Mouse (Mus musculus) left cerebral cortex, postnatal 4 days (tissue): Measurements from ENCODE around the gene Gm15056. TPM values are rescaled to one million over a fixed set of nuclear protein-coding genes. Genes with fewer than 3 reads are reported as not detected.

ENCODE experiments used
- DNase-seq: peaks from one replicate; pipeline ENCODE4 v3.0.0-alpha.2; 2022
- intact Hi-C: fragments of 180-260 bp; cut with DNase I; formaldehyde crosslinking; loops from one replicate; pipeline ENCODE4 v1.15.1; 2025
- total RNA-seq, 2 experiments: library from RNA; stranded (reverse); gene quantifications; 2 replicates each; pipeline ENCODE4 v1.2.3; 2021

The Gm15056 gene
- not detected for total RNA-seq

- no peak for DNase-seq
Observed at GRCm38 (mm10) chr8:20902527-20902926, at the start of gene Gm15056. Gene Gm15056, minus strand, starts transcription at chr8:20902627.

GRCm38 (mm10) chr8:20944610-20945009, 42.2 kb upstream of the Gm15056 start, which contains the start of gene AY761185:
Gene AY761185, minus strand, starts transcription at chr8:20944710.
- intact Hi-C loops, result loop anchor here (2.0 to 5.0 kb wide), 2 partner anchors 48 to 68 kb away; no protein-coding TSS in a partner anchor
- no peak for DNase-seq

More at GRCm38 (mm10) chr8:20902527-20902926, at the start of gene Gm15056:
- intact Hi-C loops, result no loop called here

- DNase-seq, result no peak
- intact Hi-C loops, result no loop called here
Observed at GRCm38 (mm10) chr8:20921971-20922370, 19.5 kb upstream of the Gm15056 start, which contains the start of gene Gm6040. Gene Gm6040, minus strand, starts transcription at chr8:20922071.

- intact Hi-C loops, result no loop called here
- no peak for DNase-seq
Observed at GRCm38 (mm10) chr8:20912288-20912687, 9.9 kb upstream of the Gm15056 start.

GRCm38 (mm10) chr8:20908256-20908655, 5.8 kb upstream of the Gm15056 start:
- intact Hi-C loops, result no loop called here
- DNase-seq, result no peak

GRCm38 (mm10) chr8:20907119-20907518, 4.7 kb upstream of the Gm15056 start:
- intact Hi-C loops, result no loop called here
- no peak for DNase-seq

- intact Hi-C loops, result no loop called here
- DNase-seq, result no peak
Observed at GRCm38 (mm10) chr8:20892369-20892768, 10.1 kb downstream of the Gm15056 start, which contains the start of gene Defb33. Gene Defb33, plus strand, starts transcription at chr8:20892669.

- no peak for DNase-seq
- intact Hi-C loops, result no loop called here
Observed at GRCm38 (mm10) chr8:20874608-20875007, 27.8 kb downstream of the Gm15056 start.

Other genes starting within 250 kb of the Gm15056 start
- gene Defb33, start 10.0 kb downstream of the Gm15056 start, total RNA-seq, result not detected
- not detected for gene Gm6040, start 19.4 kb upstream of the Gm15056 start, total RNA-seq
- not detected for gene AY761185, start 42.1 kb upstream of the Gm15056 start, total RNA-seq
- gene Defa21, start 122.9 kb upstream of the Gm15056 start, total RNA-seq, result not detected
- gene Defa23, start 152.4 kb upstream of the Gm15056 start, total RNA-seq, result not detected
- not detected for gene Defa35, start 162.4 kb upstream of the Gm15056 start, total RNA-seq
- gene Defa25, start 181.8 kb upstream of the Gm15056 start, total RNA-seq, result not detected
- not detected for gene Gm14851, start 193.4 kb upstream of the Gm15056 start, total RNA-seq
- not detected for gene Defa30, start 232.0 kb upstream of the Gm15056 start, total RNA-seq